Mouse (Mus musculus): ENCODE results near the gene Dtnbp1.

DNA sequence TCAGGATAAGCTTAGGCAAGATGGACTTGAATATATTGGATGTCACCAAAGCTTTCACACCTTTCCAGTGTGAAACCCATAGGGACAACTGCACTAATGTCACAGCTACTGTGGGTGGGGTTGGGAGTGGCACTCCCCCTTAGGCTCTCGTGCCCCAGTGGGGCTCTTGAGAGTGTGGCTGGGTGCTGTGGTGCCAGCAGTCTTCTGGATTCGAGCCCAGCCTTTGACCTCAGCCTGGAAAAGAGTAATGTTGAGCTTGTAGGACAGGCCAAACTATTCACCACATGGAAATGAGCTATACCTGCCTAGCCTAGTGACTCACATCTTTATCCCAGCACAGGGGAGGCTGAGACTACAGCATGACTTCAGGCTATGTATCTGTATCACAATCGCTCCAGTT is 77.9 kb downstream of the Dtnbp1 start:
- no peak for TF ChIP-seq CTCF (IDR thresholded peaks at IDR 0.05; ENCODE audit: insufficient read depth, low read length)
- TF ChIP-seq POLR2A (IDR thresholded peaks at IDR 0.05; ENCODE audit: borderline replicate concordance, extremely low read depth, low read depth, low read length), result no peak

Measured in lung, adult 2 months (tissue).